Mouse (Mus musculus) frontal cortex, postnatal 10 days (tissue): ENCODE results near the gene Prkaa1.
A peak's percentile ranks its signal among the peaks of the same experiment; 100 is the strongest.
"Not testable (repeated sequence)": the region's sequence is repeated elsewhere in the genome, so short reads cannot be mapped to it uniquely, and the experiment has no call there.

Experiments used
- DNase-seq, 2 experiments: peaks; one replicate each; pipeline ENCODE4 v3.0.0; 2022; ENCODE audit warnings: low spot score in 2 of 2, mixed read lengths in 1 of 2

Prkaa1 gene

DNA sequence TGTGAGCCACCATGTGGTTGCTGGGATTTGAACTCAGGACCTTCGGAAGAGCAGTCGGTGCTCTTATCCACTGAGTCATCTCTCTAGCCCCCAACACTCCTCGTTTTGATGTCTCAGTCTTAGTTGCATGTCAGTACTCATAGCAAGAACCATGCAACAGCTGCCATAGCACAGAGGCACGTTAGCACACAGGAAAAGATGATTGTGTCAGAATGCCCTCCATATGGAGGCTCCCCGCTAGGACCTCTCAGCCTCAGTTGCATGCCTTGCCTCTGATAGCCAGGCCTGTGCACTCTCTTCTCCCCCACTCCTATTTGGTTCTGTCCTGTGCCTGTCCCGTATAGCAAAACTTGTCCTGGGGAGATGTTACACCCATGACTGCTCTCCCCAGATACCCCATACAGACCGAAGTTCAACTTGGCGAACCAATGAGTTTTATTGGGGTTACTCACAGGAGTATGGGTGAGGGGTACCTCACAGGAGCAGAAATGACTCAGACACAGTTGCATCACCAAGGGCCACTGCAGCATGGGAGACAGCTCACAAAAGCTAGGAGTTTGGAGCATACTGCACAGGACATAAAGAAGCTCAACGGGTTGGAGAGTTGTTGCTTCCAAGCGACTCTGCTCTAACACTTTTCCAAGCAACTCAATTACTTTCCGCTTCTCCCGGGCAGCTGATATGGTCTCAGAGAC, 14.4 kb upstream of the Prkaa1 start:
- DNase-seq, result no peak

DNA sequence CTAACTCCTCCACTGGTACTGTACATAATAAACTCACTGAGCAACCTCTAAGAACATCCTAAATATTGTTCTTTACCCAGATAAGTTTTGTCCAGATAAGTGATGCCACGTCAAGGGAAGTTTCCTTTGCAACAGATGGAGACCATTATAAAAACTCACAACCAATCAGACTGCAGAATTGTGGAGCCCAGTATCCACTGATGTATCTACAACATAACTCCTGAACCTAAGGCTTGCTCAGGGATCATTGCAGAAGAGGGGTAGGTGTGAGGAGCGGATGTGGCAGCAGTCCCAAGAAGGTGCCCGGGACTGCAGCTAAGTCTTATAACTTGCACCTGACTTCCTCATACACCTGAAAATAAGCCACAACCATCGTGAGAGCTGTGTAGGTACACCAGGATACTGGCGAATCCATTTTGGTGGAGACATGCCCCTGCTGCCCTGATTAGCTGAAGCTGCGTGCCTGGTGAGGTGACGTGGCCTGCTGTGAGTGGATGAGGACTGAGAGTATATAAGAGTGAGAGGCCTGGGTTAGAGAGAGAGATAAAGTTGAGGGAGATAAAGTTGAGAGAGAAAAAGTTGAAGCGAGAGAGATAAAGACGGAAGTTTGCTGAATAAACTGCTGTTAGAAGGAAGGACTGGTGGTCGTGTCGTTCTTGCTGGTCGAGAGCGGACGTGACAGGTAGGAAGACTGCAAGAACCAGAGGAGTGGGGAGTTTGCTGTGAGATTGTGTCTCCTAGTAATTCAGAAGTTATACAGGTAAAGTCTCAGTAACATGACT, 12.6 kb upstream of the Prkaa1 start:
- DNase-seq, result not testable (repeated sequence)

DNA sequence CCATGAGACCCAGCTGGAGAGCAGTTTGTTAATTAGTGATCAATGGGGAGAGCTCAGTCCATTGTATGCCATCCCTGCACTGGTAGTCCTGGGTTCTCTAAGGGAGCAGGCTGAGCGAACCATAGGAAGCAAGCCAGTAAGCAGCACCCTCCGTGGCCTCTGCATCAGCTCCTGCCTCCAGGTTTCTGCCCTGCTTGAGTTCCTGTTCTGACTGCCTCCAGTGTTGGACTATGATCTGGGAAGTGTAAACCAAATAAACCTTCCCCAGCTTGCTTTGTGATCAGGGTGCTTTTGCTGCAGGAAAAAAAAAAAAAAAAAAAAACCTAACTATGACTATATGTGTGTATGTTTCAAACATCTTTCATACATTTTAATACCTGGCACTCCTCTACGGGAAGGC, 10.4 kb upstream of the Prkaa1 start:
- DNase-seq, result no peak

DNA sequence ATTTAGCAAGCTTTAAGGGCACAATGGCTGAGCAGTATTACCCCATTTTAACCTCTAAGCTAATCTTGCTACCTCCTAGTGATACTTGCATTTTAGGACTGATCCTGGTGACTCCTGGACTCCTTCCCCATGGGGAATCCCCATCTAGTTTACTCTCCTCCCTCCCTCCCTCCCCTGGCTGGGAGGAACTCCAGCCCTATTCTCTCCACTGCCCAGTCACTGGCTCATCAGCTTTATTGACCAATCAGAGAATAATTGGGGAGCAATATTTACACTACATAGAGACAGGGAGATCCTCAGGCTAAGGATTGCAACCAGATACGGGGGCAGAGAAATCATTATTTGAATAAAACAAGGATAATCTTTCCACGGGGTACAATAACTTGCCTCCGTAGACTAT, 9.5 kb upstream of the Prkaa1 start:
- DNase-seq, result no peak

DNA sequence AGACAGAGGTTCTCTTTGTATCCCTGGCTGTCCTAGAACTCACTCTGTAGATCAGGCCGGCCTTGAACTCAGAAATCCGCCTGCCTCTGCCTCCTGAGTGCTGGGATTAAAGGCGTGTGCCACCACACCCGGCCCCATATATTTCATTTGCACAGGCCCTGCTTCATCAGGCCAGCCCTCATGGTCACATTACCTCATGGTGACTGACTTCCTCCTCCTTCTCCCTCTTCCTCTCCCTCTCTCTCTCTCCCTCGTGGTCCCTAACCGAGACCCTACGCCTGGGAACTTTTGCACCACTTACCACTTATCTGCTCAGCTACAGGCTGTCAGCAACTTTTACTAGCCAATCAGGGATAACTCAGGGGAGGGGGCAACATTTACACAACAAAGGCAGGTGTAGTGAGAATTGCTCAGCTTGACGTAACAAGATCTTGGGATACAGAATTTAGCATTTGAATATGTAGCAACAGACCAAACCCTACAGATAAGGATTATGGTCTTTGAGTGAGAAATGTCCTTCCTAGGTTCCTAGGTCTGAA, 8.6 kb upstream of the Prkaa1 start:
- no peak for DNase-seq

DNA sequence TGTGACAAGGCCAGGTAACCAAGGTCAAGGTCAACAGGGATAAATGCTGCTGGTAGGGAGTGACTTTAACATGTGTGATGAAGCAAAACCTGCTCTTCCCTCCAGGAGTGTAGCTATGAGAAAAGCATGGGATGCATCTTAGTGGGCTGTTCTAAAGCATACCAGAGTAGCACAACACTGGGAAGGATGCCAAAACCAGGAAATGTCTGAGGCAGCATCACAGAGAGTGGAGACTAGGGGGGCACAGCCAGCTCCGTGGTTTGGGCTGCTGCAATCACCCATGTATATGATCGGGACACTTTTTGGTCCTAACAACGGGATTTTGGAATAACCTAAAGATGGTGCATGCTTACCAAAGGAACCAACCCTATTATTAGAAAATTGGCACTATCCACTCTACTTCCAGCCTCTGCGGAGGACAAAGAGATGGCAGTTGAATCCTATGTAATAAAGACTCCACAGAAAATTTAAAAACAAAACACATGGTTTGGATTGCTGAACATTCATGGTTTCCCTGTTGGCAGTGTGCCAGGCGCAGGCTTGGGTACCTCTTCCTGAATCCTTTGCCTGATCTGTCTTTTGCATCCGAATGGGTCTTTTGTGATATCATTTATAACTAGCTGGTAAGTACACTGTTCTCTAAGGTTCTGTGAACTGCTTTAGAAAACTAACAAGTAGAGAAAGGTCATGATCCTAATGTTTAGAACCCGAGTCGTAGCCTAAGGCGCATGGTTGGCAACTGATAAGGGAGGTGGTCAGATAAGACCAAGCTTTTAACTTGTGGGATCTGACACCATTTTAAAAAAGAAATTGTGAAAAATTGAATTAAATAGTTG, 5.4 kb upstream of the Prkaa1 start:
- DNase-seq, result no peak

DNA sequence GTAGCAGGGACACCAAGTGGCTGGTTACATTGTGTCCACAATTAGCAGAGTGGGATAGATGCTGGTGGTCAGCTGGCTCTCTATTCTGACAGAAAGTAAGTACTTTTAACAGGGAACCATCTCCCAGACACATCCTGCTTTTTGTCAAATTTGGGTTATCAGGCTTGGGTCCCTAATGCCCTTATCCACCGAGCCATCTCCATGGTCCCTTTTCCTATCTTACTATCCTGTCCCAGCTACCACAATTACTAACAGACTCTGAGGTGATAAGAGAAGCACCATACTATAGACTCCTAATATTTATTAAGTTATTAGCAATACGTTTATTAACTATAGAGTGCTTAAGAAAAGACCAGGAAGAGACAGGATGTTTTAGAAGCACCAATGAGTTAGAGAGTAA, 4.3 kb upstream of the Prkaa1 start:
- no peak for DNase-seq

DNA sequence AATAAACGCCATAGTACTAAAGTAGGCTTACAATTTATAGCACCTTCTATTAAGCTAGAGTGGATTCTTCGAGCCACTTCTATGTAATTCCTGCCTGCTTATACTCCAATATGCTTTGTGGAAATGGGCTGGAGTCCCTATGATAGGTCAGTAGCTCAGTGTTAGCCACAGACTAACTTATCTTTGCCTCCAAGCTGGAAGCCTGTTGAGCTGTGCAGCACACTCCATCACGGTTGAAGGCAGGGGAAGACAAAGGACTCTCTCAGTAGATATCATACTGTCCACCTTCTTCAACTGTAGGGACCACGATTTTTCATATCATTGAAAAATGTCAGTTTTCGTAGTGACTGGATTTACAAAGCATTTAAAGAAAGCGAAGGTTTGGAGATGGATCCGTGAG, 3.8 kb upstream of the Prkaa1 start:
- no peak for DNase-seq

DNA sequence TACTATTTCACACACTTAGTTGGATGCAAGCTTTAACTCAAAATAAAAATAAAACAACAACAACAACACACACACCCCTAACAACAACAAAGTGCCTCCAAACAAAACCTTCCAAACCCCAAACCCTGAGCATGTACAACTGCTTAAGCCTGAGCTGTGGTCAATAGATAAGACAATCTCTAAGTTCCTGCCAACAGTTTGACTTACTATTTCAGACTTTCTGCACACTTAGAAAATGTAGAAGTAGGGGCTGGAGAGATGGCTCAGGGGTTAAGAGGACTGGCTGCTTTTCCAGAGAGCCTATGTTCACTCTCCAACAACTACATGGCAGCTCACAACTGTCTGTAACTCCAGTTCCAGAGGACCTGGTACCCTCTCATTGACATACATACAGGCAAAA, 3.3 kb upstream of the Prkaa1 start:
- no peak for DNase-seq

DNA sequence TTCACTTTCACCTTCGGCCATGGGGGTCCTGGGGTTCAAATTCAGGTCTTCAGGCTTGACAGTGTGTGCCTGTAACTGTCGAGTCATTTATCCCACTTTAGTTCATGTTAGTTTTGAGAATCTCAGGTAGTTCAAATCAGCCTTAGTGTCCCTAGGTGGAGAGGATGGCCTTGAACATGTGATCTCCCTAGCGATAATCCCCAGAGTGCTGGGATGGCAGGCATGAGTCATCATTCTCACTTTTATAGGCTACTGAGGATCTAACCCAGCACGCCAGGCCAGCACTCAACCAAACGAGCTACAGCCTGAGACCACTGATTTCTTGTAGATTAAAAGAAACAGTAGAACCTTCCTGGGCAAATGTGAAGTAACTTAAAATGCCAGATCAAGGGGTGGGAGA, 1.6 kb upstream of the Prkaa1 start:
- no peak for DNase-seq

DNA sequence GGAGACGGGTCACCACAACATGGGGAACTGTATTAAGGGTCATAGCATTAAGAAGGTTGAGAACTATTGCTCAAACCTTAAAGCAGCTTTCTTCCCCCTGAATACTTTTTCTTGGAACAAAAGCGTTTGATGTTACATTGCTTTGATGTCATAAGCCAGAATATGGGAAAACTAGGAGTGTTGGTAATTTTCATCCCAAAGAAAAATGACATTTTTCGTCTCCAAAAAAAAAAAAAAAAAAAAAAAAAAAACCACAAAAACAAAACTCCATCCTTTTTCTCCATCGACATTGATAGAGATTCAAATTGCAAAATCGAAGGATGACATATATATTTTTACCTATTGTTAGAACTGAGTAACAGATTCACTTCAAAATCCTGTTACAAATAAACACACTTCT, 947 bp upstream of the Prkaa1 start:
- DNase-seq, result no peak

DNA sequence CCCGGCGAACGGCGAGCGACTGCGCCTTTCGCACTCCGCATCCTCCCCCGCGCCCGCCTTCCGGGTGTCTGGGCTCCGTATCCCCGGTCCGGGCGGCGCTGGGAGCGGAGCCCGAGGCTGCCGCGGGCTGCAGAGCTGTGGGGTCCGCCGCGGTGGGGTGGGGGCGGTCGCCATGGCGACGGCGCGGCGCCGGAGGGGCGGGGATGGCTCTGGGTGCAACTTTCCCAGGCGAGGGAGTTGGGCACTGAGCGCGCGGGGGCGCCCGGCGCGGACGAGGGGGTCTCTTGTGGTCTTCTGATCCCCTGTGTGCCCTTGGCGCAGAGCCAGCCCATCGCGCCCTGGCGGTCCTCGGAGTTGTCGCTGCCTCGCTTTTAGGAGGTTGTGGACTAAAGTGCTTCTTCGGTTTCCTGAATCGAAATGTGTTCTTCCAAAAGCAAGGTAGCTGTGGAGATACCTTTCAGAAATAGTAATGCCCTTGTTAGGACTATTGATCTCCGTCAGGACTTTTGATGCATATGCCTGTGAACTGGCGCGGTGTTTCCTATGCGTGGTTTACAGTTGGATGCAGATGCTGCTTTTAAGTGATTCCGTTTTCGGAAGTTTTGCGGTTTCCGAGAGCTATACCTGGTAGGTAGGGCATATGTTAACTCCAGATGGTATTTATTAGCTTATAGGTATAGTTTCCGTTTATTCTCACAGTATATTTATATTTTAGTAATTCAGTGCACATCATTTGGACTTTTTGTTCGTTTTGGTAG, 539 bp downstream of the Prkaa1 start:
- peak; percentile 73 to 79 for DNase-seq

DNA sequence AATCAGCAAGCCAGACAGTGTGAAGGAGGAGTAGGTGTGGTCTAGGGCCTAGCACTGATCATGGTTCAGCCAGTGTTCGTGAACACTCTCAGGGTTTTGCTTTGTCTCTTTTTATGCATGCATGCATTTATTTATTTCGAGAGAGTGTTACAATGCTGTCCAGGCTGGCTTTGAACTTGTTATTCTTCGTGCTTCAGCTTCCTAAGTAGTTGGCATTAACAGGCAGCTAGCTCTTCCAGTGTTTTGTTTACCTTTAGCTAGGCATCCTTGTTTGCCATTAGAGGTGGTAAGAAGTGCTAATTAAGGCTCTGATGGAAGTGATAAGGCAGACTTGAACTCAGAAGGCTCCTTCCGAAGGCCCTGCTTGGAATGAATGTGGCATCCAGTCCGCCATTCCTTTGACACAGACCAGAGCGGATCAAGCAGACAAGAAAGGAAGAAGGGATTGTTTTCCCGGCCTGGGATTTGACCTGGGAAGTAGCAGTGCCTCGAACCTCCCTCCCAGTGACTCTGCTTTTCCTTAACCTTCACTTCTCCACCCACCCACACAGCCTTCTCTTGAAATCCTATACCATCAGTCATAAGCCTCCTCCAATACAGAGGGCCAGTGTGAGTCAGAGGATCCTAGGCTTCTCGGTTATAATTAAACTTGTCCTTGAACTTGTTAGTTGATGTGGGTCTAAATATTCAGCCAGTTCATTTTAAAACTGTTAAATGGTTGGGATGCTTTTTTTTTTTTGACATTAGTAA, 1.7 kb downstream of the Prkaa1 start:
- DNase-seq, result no peak

DNA sequence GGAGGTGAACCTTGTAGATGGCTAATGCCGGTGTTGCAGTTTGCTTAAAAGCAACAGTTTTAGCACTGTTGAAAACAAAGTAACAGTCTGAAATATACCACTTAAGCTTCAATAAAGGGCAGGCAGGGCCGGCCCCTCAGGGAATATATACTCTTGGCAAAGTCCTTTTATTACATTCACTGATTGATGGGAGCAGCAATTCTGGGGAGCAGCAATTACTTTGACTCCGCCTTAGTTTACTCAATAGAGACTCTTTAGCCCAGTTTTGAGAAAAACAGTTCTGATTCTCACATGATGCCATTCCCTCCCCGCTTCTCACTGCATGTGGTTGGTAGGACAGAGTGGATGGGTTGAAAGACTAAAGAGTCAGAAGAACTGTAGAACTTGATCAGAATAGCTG, 5.5 kb downstream of the Prkaa1 start:
- no peak for DNase-seq

DNA sequence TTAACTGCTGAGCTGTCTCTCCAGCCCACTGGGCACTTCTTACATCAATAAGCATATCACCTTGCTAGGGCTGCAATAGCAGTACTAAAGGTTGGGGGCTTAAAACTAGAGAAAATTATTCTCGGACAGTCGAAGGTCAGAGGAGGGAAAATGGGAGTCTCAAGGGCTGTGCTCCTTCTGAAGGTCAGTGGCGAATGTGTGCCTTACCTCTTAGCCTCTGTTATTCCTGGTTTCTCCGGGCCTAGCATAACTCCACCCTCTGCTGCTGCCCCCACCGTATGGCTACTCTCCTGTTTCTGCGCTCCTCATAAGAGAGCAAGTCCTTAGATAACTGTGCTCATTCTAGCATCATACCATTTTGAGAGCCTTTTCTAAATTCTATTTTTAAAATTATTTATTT, 8.5 kb downstream of the Prkaa1 start:
- DNase-seq, result no peak

DNA sequence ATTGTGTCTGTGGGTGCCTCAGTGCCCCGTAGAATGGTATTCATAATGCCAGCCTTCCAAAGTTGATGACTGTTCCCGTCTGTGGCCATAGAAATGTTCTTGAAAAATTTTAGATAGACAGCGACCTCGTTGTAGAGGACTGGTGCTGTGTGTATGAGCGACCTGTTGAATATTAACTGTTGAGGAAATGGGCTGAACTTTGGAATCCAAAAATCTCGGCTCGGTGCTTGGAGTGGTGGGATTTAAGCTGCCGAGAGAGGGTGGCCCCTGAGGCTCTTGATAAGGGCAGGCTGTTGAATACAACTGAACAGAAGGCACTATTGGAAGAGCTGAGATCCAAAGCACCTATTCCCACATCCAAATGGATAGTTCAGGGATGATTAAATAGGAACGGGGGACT, 11.0 kb downstream of the Prkaa1 start:
- DNase-seq, result no peak

DNA sequence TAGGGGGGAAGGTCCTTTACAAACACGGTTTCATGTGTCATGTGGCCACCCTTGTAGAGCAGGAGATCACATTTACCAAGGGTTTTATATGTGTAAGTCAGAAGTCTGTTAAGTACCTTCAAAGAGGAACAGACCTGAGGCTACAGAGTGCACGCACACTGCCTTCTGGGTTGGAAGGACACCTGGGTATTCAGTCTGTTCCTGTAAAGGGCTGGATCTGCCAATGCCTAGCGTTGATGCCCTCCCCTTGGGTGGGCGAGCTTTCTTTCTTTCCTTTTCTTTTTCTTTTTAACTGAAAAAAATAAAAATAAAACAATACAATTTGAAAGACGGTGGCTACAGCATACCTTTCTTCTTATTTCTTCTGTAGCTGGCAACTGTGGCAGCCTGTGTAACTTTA, 11.4 kb downstream of the Prkaa1 start:
- no peak for DNase-seq

DNA sequence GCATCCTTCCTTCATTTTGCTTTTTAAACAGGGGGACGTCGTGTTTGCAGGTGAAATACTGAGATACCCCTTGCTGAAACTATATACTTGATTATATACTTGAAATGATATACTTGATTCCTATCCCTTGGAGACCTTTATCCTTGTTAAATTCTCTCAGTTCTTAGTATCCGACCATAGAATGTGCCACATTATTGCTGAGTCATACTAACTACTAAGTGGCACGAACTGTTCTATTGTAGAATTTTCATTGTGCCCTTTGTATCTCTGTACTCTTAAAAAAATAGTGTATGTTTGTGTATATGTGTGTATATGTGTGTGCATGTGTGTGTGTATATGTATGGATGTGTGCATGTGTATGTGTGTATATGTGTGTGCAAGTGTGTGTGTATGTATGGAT, 12.7 kb downstream of the Prkaa1 start:
- DNase-seq, result no peak

DNA sequence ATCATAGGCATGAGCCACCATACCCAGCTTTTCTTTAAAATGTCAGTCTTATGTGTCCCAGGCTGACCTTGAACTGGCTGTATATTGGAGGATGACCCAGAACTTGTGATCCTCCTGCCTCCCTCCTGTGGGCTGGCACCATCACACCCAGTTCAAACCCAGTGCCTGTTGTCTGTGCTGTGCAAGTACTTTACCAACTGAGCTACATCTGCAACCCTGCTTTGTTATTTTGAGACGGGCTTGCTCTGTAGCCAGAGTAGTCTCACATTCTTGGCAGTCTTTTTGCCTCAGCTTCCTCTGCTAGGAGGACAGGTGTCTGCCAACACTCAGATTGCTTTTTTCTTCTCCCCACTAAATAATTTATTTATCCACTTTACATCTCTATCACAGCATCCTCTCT, 13.7 kb downstream of the Prkaa1 start:
- DNase-seq, result no peak

DNA sequence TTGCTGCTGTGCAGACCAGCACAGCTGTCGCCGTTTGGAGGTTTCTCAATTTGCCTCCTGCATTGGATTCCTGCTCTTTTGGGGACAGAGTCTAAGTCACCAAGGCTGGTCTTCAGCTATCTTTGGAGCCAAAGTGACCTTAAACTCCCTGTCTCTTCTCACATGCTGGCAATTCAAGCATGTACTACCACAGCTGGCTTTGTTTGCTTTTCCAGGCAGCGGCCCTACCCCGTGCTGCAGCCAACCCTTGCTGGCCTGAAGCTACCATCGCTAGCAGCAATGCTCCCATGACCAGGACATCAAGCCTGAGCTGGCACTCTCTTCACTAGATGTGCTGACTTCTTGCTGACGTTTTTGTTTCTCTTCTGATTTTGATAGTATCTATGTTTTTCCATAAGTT, 15.2 kb downstream of the Prkaa1 start:
- no peak for DNase-seq
